Mouse (Mus musculus) liver, adult (tissue): ENCODE measurements at regions not wholly inside any gene's neighbourhood (a gene's known extent, or its start where the extent isn't known, plus 50 kb on each side); places are given as distances from the start of the nearest gene placed in this dataset.

Source experiments
- GATA4 ChIP-seq: IDR thresholded peaks from 2 replicates; pipeline ENCODE4 v1.6.1; 2014; ENCODE audit warnings: mild to moderate bottlenecking, low read length; ENCODE audit not compliant: insufficient replicate concordance

DNA sequence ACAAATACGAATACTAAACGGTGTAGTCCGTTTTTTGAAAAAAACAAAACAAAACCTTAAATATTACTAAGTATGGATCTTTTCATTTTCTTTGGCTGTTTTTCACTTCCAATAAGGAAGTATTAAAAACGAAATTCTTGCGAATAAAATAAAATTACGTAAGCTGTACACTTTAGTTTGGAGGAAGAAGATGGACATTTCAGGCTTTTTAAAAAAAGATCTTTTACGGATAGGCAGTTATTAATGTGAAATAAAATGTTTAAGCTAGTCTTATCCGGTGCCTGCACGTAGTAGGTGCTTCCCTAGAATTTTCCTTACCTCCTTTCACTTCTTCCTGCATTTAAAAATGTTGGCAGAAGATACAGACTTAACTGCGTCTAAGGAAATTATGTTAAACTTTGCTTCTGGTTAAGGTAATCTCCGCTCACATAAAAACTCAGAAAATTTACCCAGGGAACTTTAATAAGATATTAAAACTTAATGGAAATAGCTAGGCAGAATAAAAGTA, 80.8 kb downstream of the Kcnrg start:
- no peak for TF ChIP-seq GATA4

DNA sequence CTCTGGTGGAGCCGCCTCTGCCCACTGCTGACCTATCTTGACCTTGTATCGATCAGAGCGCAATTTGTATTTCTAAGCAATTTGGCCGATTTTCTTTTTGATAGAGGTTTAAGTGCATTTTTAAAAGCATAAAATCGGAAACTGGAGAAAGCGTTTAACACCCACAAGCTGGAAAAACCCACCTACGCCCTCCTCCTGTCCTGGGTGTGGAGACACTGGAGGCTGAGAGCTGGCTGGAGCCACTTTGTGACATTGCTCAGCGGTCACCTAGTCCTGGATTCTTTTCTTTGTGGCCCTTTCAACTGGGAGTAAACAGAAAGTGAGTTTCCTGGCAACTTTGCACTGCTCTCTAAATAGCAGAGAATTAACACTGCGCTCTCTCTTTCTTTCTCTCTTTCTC, 81.4 kb downstream of the Kcnrg start:
- TF ChIP-seq GATA4 = no peak

DNA sequence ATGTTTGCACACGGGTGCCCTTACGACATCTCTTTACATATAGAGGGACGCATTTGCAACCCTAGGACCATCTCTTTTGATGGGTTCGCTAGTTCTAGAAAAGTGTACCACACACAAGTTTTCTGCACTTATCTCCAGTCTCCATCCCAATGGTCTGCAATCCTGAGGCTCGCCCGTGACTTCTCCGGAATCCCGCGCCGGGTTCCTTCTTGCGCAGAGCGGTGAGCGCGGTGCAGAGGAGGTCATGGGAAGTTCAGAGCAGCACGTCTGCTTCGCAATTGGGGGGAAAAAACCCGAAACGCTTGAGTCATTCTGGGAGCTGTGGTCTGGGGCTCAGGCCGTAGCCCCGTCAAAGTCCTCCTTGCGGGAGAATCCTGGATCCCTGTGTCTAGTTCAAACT, 82.0 kb downstream of the Kcnrg start:
- TF ChIP-seq GATA4 = no peak

DNA sequence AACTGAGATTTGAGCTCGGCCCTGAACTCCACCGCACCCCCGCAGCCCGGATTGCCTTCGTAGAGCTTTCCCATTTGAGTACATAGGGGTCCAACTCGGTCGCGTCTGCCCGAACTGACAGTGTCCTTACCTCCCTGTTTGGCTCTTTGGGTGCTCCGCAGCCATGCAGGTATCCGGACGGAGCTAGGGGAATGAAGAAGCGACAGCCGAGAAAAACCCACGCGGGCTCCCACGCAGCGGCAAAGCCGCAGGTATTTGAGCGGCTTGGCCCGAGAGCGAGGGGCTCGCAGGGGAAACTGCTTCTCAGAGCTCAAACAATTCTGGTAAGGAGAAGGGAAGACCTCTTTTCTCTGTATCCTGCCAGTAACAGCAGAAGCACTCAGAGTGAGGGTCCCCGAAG, 82.5 kb downstream of the Kcnrg start:
- no peak for TF ChIP-seq GATA4

DNA sequence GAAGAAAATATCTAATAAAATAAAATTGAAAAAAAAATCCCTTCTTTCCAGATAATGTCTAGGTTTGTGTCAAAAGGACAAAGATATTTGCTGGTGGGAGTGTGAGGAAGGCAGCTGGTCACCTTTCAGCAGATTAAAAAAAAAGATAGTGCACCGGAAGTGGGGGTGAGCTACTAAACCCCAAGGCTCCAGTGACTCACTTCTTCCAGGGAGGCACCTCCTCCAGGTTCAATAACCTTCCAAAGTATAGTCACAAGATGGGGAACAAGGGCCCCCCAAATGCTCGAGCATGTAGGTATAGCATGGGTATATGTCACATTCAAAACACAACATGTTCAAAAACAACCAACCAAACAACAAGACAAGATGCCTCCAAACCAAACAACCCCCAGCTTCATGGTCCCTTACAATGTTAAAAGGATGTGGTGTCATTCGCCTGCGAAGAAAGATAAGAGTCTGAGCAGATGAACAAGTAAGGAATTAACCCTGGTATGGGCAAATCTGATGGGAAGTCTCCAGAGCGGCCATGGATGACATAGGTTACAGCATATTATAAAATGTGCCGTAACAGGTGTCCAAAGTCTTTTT, 84.6 kb downstream of the Kcnrg start:
- TF ChIP-seq GATA4 = no peak

DNA sequence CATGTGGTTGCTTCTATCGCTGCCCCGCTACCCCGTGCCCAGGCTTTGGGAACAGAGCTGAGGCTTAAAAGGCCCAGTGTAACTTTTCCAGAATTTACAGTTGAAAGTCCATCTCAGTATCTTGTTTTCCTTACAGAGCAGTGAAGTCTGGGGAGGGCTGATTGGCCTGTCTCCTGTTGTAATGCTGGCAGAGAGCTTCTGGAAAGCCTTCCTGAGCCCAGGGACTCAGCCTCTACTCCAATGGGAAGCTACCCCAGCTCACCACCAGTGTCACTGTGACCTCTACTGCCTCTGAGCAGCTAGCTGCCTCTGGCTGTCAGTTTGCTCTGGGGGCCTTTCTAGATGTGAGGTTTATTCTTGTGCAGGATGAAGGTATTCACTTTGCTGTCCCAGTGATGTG, 87.5 kb downstream of the Kcnrg start:
- TF ChIP-seq GATA4 = no peak

DNA sequence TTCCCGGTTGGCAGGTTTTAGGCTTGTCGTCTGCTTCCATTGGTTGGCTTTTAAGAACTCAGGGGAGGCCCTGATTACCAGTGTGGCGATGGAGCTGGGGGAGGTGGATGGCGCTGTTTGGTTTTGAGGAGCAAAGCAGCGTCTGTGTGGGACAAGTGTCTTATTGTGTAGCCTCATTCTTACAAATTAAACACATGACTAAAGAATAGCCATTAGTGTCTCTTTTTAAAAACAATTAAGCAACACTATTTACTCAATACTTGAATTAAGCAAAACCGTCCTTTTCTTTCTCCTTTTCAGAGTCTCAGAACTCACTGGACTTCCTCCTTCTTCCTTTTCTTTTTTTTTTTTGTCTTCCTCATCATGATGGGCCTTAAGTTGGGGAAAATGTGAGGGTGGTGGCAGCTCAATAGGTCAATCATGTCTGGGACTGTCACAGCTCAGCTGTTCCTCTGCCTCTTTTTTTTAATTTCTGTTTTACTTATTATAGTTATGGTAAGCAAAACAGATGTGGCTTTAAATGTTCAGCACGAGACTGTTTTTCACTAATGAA, 89.1 kb downstream of the Kcnrg start:
- no peak for TF ChIP-seq GATA4

DNA sequence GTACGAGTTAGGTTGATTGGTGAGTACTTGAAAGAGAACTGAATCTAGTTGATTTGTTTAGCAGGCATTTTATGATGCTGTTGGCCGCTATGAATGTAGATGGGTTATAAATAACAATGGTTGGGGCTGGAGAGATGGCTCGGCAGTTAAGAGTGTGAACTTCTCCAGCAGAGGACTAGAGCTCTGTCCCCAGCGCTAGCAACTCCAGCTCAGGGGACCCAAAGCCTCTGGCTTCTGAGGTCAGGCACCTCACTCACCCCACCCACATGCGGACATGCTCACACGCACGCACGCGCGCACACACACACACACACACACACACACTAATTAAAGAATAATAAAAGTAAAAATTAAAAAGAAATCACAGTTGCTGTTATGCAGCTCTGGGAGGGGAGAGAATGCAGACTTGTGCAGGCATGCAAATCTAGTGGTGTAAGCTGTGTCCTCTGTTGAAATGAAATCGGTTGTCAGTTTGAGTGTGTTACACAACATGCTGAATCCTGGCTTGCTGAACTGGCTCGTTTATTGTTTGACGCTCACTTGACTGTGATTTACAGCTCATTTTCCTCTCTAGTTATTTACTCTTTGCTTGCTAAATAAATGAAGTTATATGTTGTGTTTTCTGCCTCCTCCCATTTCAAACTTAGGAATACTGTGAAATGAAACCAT, 89.8 kb downstream of the Kcnrg start:
- TF ChIP-seq GATA4 = no peak

DNA sequence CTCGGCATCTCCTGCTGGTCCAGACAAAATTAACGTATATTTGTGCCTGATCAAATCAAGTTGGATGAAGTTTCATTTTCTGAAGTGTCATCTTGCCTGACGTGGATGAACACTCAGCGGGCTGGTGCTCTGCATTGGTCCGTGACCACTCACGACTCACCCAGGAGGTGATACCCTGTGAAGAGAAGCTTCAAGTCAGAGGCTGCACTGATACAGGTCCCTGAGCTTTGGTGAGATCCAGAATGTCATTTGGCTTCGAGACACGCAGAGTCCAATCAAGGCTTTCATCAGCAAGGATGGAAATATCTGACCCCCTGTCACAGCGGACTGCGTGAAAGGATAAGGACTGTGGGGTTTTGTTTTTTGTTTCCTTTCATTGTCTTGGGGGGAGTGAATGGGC, 90.4 kb downstream of the Kcnrg start:
- TF ChIP-seq GATA4 = no peak

DNA sequence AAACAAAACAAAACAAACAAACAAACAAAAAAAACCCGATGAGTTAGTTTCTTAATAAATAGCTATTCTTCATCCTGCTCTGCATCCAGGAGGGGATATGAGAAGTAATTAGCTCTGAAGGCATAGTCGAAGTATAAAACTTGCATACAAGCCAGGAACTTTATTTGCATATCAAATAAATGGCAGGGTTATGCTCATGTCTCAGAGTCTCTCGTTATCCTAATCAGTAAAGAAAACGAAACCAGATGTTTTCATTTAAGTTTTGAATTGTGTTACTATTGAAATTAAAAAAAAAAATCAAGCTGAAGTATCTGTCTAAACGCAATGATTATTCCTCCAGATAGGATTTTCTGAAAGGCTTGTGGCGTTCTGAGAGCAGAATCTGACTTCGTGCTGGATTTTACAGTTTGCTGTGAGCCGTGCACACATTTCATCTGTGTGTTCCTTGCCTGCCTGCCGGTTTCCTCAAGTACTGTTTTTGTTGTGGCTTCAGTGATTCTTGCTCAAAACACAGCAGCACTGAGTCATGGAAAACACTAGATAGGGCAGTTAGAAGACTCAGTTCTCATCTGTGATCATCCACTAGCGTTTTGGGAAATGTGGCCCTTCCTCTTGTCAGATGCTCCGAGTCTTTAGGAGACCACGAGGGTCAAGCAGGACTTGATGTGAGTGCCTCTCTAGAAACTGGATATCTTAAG, 91.2 kb downstream of the Kcnrg start:
- no peak for TF ChIP-seq GATA4

DNA sequence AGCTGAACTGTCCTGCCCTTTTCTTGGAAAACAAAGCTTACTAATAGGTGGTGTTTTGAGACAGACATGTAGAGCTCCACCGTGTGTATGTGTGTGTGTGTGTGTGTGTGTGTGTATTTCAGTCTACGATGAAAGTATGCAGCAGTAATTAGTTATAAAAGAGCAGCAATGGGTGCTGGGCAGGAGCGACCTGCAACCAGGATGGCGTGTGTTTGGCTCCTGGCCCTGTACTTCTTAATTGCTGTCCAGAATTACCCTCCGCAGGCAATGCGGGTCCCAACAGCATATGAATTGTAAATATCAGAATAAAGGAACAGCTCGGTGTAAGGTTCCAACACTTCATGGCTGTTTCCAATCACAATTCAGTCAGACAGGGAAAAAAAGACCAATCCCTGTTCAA, 92.4 kb downstream of the Kcnrg start:
- TF ChIP-seq GATA4 = no peak

DNA sequence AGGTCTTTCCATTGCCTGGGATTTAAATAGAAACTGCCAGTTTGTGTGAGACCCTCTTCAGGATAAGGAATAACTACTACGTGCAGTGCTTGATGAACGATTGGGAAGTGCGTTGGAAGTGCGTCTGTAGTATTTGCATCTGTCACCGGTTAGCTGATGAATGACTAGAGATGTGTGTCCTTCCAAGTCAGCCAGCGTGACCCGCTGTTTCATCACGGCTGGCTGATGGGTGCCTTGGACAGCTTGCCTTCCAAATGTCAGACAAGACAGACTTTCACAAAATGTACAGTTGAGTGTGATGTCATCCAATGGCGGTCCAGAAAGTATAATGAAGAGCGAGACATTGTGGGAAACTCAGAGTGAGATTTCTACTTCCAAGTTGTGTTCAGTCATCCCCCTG, 93.9 kb downstream of the Kcnrg start:
- no peak for TF ChIP-seq GATA4

DNA sequence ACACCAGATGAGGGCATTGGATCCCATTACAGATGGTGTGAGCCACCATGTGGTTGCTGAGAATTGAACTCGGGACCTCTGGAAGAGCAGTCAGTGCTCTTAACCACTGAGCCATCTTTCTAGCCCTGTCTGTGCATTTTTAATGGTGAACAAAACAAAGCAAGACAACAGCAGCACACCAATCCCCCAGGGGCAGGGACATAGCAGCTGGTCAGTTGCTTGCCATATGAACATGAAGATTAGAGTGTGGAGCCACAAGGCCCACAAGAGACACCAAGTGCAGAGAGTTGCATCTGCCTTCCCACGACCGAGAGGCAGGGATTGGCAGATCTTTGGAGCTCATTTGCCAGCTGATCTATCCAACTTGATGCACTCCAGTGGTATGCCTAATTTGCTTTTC, 96.7 kb downstream of the Kcnrg start:
- no peak for TF ChIP-seq GATA4

DNA sequence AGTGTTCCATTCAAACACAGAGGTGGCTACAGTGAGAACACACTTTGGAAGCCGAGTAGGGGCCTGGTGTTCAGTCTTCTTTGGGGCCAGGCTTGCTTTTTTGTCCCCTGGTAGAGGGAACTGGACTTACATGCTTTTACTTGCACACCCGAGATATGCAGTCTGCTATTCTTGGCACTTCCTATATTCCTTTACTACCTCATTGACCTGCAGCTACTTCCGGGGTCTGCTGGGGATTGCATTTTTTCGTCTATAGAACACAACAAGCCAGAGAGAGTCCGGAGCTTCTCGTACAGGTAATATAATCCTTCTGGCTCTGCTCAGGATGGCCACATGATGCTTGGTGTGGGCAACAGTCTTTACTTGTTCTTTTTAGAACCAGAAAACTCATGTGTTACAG, 99.7 kb downstream of the Kcnrg start:
- no peak for TF ChIP-seq GATA4

DNA sequence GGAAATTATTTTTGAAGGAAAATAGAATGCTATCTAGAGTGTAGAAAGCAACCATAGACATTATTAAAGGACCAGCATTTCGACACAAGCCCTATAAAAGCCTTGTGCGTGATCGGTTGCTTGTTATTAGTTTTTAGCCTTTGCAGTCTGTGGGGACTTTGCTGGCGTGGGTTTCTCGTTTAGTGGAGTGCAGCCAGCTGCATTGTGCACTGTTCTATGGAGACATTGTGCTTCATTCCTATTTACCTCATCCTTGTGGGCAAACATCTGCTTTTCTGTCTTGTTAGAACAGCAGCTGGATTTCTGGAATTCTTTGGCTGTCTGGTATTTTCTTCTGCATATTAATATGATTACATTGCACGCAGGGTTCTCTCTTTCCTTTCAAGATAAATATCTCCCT, 101.1 kb downstream of the Kcnrg start:
- TF ChIP-seq GATA4 = no peak

DNA sequence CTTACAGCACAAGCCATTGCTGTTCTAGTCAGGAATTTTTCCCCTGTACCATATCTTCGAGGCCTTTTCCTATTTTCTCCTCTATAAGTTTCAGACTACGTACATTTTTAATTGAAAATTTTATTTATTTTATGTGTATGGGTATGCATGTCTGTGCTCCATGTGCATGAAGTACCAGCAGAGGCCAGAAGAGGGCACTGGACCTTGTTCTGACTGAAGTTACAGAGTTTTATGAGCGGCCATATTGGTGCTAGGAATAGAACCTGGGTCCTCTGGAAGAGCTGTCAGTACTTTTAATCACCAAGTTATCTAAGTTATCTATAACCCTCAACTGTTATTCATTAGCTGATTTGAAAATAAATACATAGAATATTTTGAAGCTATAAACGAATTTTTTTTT, 108.5 kb downstream of the Kcnrg start:
- no peak for TF ChIP-seq GATA4
